1 mouse cellular context compared by ENCODE assay signal in genomic region chr7:27159882-27160281, GRCm38 (mm10).
TF ChIP-seq lines count a peak whose summit lies in the region.

No protein-coding gene starts in this region.

TF ChIP-seq in CH12.LX, 34 proteins besides CTCF, POLR2A, EP300 and RAD21:
- TF ChIP-seq NELFE (IDR thresholded peaks at IDR 0.05; ENCODE audit: low read depth, low read length) (peak; percentile 38; the same call in 1 of the 2 replicates), MAFK (IDR thresholded peaks at IDR 0.05; ENCODE audit: insufficient replicate concordance, low read length) (no peak), IRF4 (IDR thresholded peaks at IDR 0.05; ENCODE audit: low read depth, low read length) (peak; percentile 41; the same call in 1 of the 2 replicates), BHLHE40 (IDR thresholded peaks at IDR 0.05; ENCODE audit: low read depth, low read length) (0 out of 2 replicates have a peak, but pooled peaks have one; percentile 14), ZKSCAN1 (IDR thresholded peaks at IDR 0.05; ENCODE audit: borderline replicate concordance, low read depth, low read length) (no peak), GABPA (IDR thresholded peaks at IDR 0.05; ENCODE audit: insufficient replicate concordance, low read depth, low read length) (no peak), SIN3A (IDR thresholded peaks at IDR 0.05; ENCODE audit: low read length) (peak; percentile 91), MYC (IDR thresholded peaks at IDR 0.05; ENCODE audit: low read depth, low read length) (peak; percentile 65; the same call in 1 of the 2 replicates), MEF2A (IDR thresholded peaks at IDR 0.05; ENCODE audit: borderline replicate concordance, low read depth, low read length) (peak; percentile 52; the same call in 1 of the 2 replicates), ZC3H11A (IDR thresholded peaks at IDR 0.05; ENCODE audit: low read depth, low read length) (peak; percentile 57), SMC3 (IDR thresholded peaks at IDR 0.05; ENCODE audit: low read depth, low read length) (peak; percentile 96), KAT2A (IDR thresholded peaks at IDR 0.05; ENCODE audit: insufficient replicate concordance, low read length) (no peak), MXI1 (IDR thresholded peaks at IDR 0.05; ENCODE audit: low read depth, low read length) (peak; percentile 72), MAZ (IDR thresholded peaks at IDR 0.05; ENCODE audit: low read depth, low read length) (0 out of 2 replicates have a peak, but pooled peaks have one; percentile 60), UBTF (IDR thresholded peaks at IDR 0.05; ENCODE audit: low read depth, low read length) (no peak), ELF1 (IDR thresholded peaks at IDR 0.05; ENCODE audit: low read depth, low read length) (peak; percentile 52), PAX5 (IDR thresholded peaks at IDR 0.05; ENCODE audit: low read length) (no peak), MAX (IDR thresholded peaks at IDR 0.05; ENCODE audit: low read length) (peak; percentile 49; the same call in 1 of the 2 replicates), USF1 (IDR thresholded peaks at IDR 0.05; ENCODE audit: low read depth, low read length) (no peak), NRF1 (IDR thresholded peaks at IDR 0.05; ENCODE audit: low read depth, low read length) (no peak), JUN (IDR thresholded peaks at IDR 0.05; ENCODE audit: insufficient read depth, low read depth, low read length) (no peak)
